Mouse (Mus musculus): Measurements from ENCODE around the gene Apip. TPM values are rescaled to one million over a fixed set of nuclear protein-coding genes. Genes with fewer than 3 reads are reported as not detected.

The Apip gene
- 53.1 and 55.0 TPM in 2 replicates for polyA plus RNA-seq (2015; fragmentation: Nextera tagmentation; extraction: Ambion mirVana)

- ATAC-seq (ENCODE audit: low FRiP score, low read depth), result peak; percentile 100
- H3K4me3 ChIP-seq, result peak within 1 kb of the TSS; percentile 68
- WGBS, result 2% methylated on average over 55 of the region's 55 CpGs
Measured at GRCm38 (mm10) chr2:103073219-103073982, at the start of gene Apip, which contains the start of gene Pdhx. Gene Apip, plus strand, starts transcription at chr2:103073675. Gene Pdhx, minus strand, starts transcription at chr2:103073513.

DNA sequence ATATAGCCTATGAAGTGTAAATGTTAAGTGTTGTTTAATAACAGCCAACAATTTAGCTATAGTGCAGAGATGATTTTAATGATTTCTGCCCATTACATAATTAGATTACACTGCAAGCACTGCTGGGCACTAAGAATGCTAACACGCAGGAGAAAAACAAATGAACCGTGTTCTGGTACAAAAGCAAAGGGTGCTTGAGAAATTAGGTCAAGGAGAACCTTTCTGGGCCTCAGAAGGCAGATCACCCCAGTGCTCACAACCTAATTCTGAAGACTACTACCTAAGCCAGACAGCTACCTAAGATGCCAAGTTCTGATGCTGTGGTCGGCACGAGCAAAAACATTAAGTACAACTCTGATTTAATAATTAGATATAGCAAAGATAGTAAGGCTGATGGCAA lies 35.6 kb upstream of the Apip start:
- Histone ChIP-seq H3K36me3 (peaks cover 11% of the 10 kb centered on the region), H3K9ac (no peak overlapping the region), H3K4me3 (no peak overlapping the region), H3K27ac (replicated peaks) (no peak overlapping the region), H3K9me3 (no peaks in the 10 kb centered on the region), H3K4me1 (replicated peaks) (peaks cover 3% of the 10 kb centered on the region; the same call in 1 of the 2 replicates), H3K4me2 (no peak overlapping the region), H3K27me3 (no peaks in the 10 kb centered on the region)
- no peak for ATAC-seq (ENCODE audit: low FRiP score, low read depth)
- 67% methylated on average over 4 of the region's 4 CpGs for WGBS

More at GRCm38 (mm10) chr2:103073219-103073982, at the start of gene Apip, which contains the start of gene Pdhx:
- Histone ChIP-seq H3K9me3 (no peaks in the 10 kb centered on the region), H3K27me3 (no peaks in the 10 kb centered on the region), H3K27ac (replicated peaks) (peak within 1 kb of the TSS; percentile 86), H3K4me2 (peak within 1 kb of the TSS; percentile 74), H3K4me1 (replicated peaks) (peaks cover 29% of the 10 kb centered on the region), H3K36me3 (no peaks in the 10 kb centered on the region), H3K9ac (peak within 1 kb of the TSS; percentile 90)

DNA sequence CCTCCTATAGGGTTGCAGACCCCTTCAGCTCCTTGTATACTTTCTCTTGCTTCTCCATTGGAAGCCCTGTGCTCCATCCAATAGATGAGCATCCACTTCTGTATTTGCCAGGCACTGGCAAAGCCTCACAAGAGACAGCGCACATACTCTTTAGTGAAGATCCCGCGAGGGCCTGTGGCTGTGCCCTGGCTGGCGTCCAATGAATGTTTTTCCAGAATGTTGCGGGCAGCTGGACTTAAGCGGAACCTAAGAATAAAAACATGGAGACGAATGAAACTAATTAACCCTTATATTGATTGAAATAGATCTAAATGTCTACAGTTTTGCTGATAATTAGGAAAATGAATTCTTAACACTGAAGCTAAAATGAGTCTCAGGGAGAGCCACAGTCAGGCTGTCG lies 32.6 kb upstream of the Apip start:
- no peak for ATAC-seq (ENCODE audit: low FRiP score, low read depth)
- no peaks in the 10 kb centered on the region for H3K36me3 ChIP-seq
- 49% methylated on average over 8 of the region's 8 CpGs for WGBS

GRCm38 (mm10) chr2:103045286-103045685 lies 28.2 kb upstream of the Apip start:
- Histone ChIP-seq H3K9ac (no peak overlapping the region), H3K4me3 (no peak overlapping the region), H3K27ac (replicated peaks) (no peak overlapping the region), H3K4me2 (no peak overlapping the region), H3K4me1 (replicated peaks) (peaks cover 3% of the 10 kb centered on the region; the same call in 1 of the 2 replicates), H3K27me3 (no peaks in the 10 kb centered on the region), H3K9me3 (no peaks in the 10 kb centered on the region), H3K36me3 (no peaks in the 10 kb centered on the region)
- WGBS, result 75% methylated on average over 2 of the region's 2 CpGs
- ATAC-seq (ENCODE audit: low FRiP score, low read depth), result no peak

More for the DNA sequence above, 32.6 kb upstream of the Apip start:
- no peaks in the 10 kb centered on the region for H3K27me3 ChIP-seq
- no peak overlapping the region for H3K27ac ChIP-seq (replicated peaks)
- H3K9me3 ChIP-seq, result no peaks in the 10 kb centered on the region
- H3K4me3 ChIP-seq, result no peak overlapping the region
- H3K9ac ChIP-seq, result no peak overlapping the region
- peaks cover 3% of the 10 kb centered on the region; the same call in 1 of the 2 replicates for H3K4me1 ChIP-seq (replicated peaks)
- H3K4me2 ChIP-seq, result no peak overlapping the region

DNA sequence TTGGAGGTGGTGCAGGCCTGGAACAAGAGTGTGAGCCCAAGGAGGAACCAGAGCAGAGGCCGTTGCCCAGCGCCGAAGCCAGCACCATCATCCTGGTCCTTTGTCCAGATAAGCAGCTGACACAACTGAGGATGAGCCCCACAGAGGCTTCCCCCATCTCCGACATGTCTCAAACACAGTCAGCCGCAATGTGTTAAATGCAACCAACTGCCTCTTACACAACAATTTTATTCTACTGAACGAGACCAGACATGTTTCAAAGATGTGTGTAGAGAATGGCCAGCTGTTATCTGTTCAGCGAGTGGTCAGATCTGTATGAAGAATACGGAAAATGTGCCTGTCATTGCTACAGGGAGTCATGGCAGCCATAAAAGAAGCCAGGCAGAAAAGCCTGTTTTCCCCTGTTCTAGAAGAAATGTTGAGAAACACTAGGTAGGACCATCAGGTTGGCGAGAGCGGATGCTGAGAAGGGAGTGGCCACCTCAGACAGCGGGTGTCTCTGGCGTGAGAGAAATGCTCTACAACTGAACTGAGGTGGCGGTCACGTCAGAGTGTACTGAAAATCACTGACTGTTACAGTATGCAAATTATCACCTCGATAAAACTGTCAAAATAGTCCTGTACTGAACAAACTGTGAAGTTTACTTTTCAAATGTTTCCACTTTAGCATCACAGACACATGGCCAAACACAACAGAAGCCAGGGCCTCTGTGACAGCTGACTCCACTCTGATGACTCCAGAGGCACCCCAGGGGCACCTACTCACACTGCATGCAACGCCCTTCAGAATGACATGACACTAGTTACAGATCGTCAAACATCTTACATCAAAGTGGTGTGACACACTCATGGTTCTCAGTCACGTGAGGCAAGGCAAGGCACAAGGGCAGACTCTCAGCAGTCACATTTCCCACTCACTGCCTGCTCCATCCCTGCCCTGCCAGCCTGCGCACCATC lies 21.3 kb upstream of the Apip start:
- 83% methylated on average over 19 of the region's 19 CpGs for WGBS
- Histone ChIP-seq H3K27ac (replicated peaks) (no peak overlapping the region), H3K9ac (no peak overlapping the region), H3K27me3 (no peaks in the 10 kb centered on the region), H3K9me3 (no peaks in the 10 kb centered on the region), H3K4me2 (no peak overlapping the region), H3K4me3 (no peak overlapping the region), H3K4me1 (replicated peaks) (no peaks in the 10 kb centered on the region; the same call in 1 of the 2 replicates), H3K36me3 (no peaks in the 10 kb centered on the region)
- ATAC-seq (ENCODE audit: low FRiP score, low read depth), result no peak

- Histone ChIP-seq H3K27me3 (no peaks in the 10 kb centered on the region), H3K36me3 (no peaks in the 10 kb centered on the region), H3K9ac (no peak overlapping the region), H3K9me3 (no peaks in the 10 kb centered on the region), H3K4me3 (no peak overlapping the region), H3K4me2 (no peak overlapping the region), H3K4me1 (replicated peaks) (0 out of 2 replicates have a peak, but pooled peaks cover 4% of the 10 kb centered on the region), H3K27ac (replicated peaks) (no peak overlapping the region)
- WGBS, result 94% methylated on average over 6 of the region's 6 CpGs
- ATAC-seq (ENCODE audit: low FRiP score, low read depth), result no peak
Measured at GRCm38 (mm10) chr2:103055820-103056219, 17.7 kb upstream of the Apip start.

GRCm38 (mm10) chr2:103058266-103058665 lies 15.2 kb upstream of the Apip start:
- no peak overlapping the region for H3K9ac ChIP-seq
- H3K27ac ChIP-seq (replicated peaks), result no peak overlapping the region
- H3K4me1 ChIP-seq (replicated peaks), result peaks cover 15% of the 10 kb centered on the region
- H3K4me2 ChIP-seq, result no peak overlapping the region
- H3K36me3 ChIP-seq, result no peaks in the 10 kb centered on the region
- 91% methylated on average over 3 of the region's 3 CpGs for whole genome bisulfite sequencing
- no peak for ATAC-seq (ENCODE audit: low FRiP score, low read depth)
- H3K27me3 ChIP-seq, result no peaks in the 10 kb centered on the region
- no peaks in the 10 kb centered on the region for H3K9me3 ChIP-seq
- no peak overlapping the region for H3K4me3 ChIP-seq

DNA sequence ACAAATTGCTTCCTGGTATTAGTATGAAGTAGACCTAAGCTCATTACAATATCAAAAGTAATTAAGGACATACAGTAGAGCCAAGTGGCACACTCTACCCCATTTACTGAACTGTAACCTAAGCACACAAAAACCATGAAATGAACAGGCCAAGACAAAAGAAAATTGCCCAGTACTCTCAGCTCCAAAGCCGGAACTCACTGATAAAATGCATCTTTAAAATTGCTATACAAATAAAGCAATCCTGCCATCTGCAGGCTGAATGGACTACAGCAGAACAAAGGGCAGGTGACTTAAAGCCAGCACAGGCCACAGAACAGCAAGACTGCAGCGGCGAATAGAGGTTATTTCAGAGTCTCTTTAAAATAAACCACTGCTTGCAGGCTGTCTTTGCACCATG lies 10.6 kb upstream of the Apip start:
- WGBS, result 32% methylated on average over 3 of the region's 3 CpGs
- peak; percentile 63; the same call in 1 of the 2 replicates for ATAC-seq (ENCODE audit: low FRiP score, low read depth)
- Histone ChIP-seq H3K36me3 (no peaks in the 10 kb centered on the region), H3K4me2 (no peak overlapping the region), H3K27me3 (no peaks in the 10 kb centered on the region), H3K4me1 (replicated peaks) (peaks cover 15% of the 10 kb centered on the region), H3K27ac (replicated peaks) (0 out of 2 replicates have a peak overlapping the region, but pooled peaks have one; percentile 11), H3K4me3 (no peak overlapping the region), H3K9me3 (no peaks in the 10 kb centered on the region), H3K9ac (no peak overlapping the region)

DNA sequence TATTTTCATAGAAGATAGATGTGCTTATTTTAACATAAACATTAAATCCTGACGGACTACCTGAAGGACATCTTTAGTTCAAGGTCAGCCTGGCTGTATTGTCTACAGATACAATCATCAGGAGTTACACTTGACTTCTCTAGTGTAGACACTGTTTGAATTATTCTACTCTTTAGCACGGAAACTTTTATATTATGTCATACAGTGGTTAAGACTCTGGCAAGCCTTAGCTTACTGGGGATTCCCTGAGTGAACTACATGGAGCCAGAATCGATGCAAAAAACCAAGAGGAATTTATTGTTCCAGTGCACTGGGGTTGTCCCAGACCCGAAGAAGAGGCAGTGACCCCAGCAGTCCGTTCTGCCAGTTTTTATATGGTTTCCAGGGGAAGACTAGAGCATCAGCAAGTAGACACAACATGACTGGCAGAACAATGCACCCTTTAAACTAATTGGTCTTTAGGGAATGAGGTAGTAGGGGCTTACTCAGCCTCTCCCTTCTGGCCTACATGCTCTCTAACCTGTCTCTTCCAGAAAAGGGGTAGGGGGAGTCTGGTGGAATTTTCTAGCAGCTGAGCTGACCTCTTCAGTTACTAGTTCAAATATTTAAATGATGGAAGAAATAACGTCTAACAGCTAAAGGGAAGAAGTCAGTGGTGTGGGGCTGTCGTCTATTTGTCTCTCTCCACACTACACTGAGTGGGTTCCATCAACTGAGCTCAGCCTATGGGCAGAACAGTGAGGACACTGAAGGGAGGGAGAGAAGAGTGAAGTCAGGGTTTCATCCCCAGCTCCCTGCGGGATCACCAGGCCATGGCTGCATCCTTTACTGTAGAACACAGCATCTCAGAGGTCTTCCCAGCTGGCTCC lies 6.6 kb upstream of the Apip start:
- Histone ChIP-seq H3K9ac (no peak overlapping the region), H3K4me2 (no peak overlapping the region), H3K27me3 (no peaks in the 10 kb centered on the region), H3K9me3 (no peaks in the 10 kb centered on the region), H3K4me1 (replicated peaks) (peaks cover 16% of the 10 kb centered on the region), H3K27ac (replicated peaks) (no peak overlapping the region), H3K36me3 (no peaks in the 10 kb centered on the region), H3K4me3 (no peak overlapping the region)
- ATAC-seq (ENCODE audit: low FRiP score, low read depth), result no peak
- WGBS, result 85% methylated on average over 8 of the region's 8 CpGs

DNA sequence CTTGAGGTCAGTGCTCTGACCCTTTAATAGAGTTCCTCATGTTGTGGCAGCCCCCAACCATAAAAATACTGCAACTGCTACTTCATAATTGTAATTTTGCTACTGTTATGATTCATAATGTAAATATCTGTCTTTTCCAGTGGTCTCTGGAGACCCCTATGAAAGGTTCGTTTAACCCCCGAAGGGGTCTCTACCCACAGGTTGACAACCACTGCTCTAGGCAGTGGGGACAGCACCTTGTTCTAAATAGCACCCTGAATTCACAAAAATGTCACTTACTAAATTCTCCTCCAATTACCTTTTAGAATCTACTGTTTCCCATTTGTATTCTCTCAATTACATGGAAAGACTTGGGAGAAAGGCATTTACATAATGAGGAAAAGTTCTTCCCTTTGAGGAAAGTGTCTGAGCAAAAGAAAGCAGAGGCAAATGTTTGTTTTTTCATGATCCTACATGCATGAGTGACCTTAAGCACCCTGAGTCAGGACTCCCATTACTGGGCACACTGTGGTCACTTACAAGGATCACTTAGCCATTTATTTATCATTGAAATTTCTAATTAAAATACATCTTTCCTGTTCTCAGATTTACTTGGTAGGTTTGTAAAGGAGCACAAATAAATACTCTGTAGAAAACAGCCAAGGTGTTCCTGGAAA lies 5.8 kb upstream of the Apip start:
- 95% methylated on average over 2 of the region's 2 CpGs for WGBS
- Histone ChIP-seq H3K9ac (no peak overlapping the region), H3K4me3 (no peak overlapping the region), H3K4me2 (no peak overlapping the region), H3K4me1 (replicated peaks) (peaks cover 22% of the 10 kb centered on the region), H3K27me3 (no peaks in the 10 kb centered on the region), H3K36me3 (no peaks in the 10 kb centered on the region), H3K27ac (replicated peaks) (no peak overlapping the region), H3K9me3 (no peaks in the 10 kb centered on the region)
- ATAC-seq (ENCODE audit: low FRiP score, low read depth), result no peak

- Histone ChIP-seq H3K4me1 (replicated peaks) (peaks cover 19% of the 10 kb centered on the region), H3K27me3 (no peaks in the 10 kb centered on the region), H3K36me3 (no peaks in the 10 kb centered on the region), H3K9me3 (no peaks in the 10 kb centered on the region), H3K4me2 (no peak overlapping the region), H3K4me3 (no peak overlapping the region), H3K9ac (no peak overlapping the region), H3K27ac (replicated peaks) (no peak overlapping the region)
- ATAC-seq (ENCODE audit: low FRiP score, low read depth), result no peak
- WGBS, result 84% methylated on average over 1 of the region's 1 CpGs
Measured at GRCm38 (mm10) chr2:103068602-103069001, 4.9 kb upstream of the Apip start.
